Mouse (Mus musculus) testis, postnatal 14 days (tissue): ENCODE data around the gene Cntn1.

ENCODE experiments used
- DNase-seq: peaks from one replicate; pipeline ENCODE4 v3.0.0; 2021; ENCODE audit warnings: low spot score

Cntn1 gene

GRCm38 (mm10) chr15:92050996-92051352 lies at the start of gene Cntn1:
Cntn1 (plus strand) TSS chr15:92051165.
- peak; percentile 40 for DNase-seq

GRCm38 (mm10) chr15:92001431-92001830 lies 49.5 kb upstream of the Cntn1 start:
- DNase-seq = no peak

- no peak for DNase-seq
These were observed 38.5 kb upstream of the Cntn1 start for GRCm38 (mm10) chr15:92012165-92013083.

GRCm38 (mm10) chr15:92034111-92034510 lies 16.9 kb upstream of the Cntn1 start:
- no peak for DNase-seq

- DNase-seq = no peak
These were observed 8.4 kb upstream of the Cntn1 start for GRCm38 (mm10) chr15:92042538-92042937.

- no peak for DNase-seq
These were observed 4.9 kb upstream of the Cntn1 start for GRCm38 (mm10) chr15:92046042-92046441.

- DNase-seq = no peak
These were observed 2.9 kb upstream of the Cntn1 start for GRCm38 (mm10) chr15:92048031-92048430.

GRCm38 (mm10) chr15:92048531-92048930 lies 2.4 kb upstream of the Cntn1 start:
- DNase-seq = no peak

- DNase-seq = no peak
These were observed 578 bp downstream of the Cntn1 start for GRCm38 (mm10) chr15:92051353-92052132.

- no peak for DNase-seq
These were observed 1.1 kb downstream of the Cntn1 start for GRCm38 (mm10) chr15:92052133-92052463.

- no peak for DNase-seq
These were observed 6.6 kb downstream of the Cntn1 start for GRCm38 (mm10) chr15:92057553-92057952.

GRCm38 (mm10) chr15:92060986-92061385 lies 10.0 kb downstream of the Cntn1 start:
- no peak for DNase-seq

- no peak for DNase-seq
These were observed 28.5 kb downstream of the Cntn1 start for GRCm38 (mm10) chr15:92079416-92079815.

GRCm38 (mm10) chr15:92085876-92086275 lies 34.9 kb downstream of the Cntn1 start:
- no peak for DNase-seq

- no peak for DNase-seq
These were observed 36.8 kb downstream of the Cntn1 start for GRCm38 (mm10) chr15:92087691-92088286.

- DNase-seq = no peak
These were observed 39.8 kb downstream of the Cntn1 start for GRCm38 (mm10) chr15:92090787-92091186.

- DNase-seq = no peak
These were observed 41.1 kb downstream of the Cntn1 start for GRCm38 (mm10) chr15:92092041-92092440.

- DNase-seq = no peak
These were observed 48.6 kb downstream of the Cntn1 start for GRCm38 (mm10) chr15:92099410-92100174.

- no peak for DNase-seq
These were observed 51.0 kb downstream of the Cntn1 start for GRCm38 (mm10) chr15:92101956-92102355.

- DNase-seq = no peak
These were observed 61.5 kb downstream of the Cntn1 start for GRCm38 (mm10) chr15:92112455-92112854.

- DNase-seq = no peak
These were observed 82.0 kb downstream of the Cntn1 start for GRCm38 (mm10) chr15:92132936-92133335.

- no peak for DNase-seq
These were observed 83.3 kb downstream of the Cntn1 start for GRCm38 (mm10) chr15:92134254-92134653.
